Mouse (Mus musculus) kidney, postnatal 0 days (tissue): ENCODE results near the gene Cetn3. TPM values are rescaled to one million over a fixed set of nuclear protein-coding genes. Genes with fewer than 3 reads are reported as not detected.

ENCODE experiments used
- ATAC-seq: fragments of 200-750 bp; cut with Nextera tagmentation; replicated peaks from 2 replicates; pipeline ENCODE4 v1.8.0; 2017; ENCODE audit warnings: low read depth, moderate number of reproducible peaks, moderate TSS enrichment, moderate library complexity; ENCODE audit not compliant: low FRiP score
- DNase-seq: peaks from one replicate; pipeline ENCODE4 v3.0.0-alpha.2; 2016; ENCODE audit warnings: low spot score
- H3K27ac ChIP-seq: fragments of 300-500 bp; sonication (generic); 2 replicates; pipeline ENCODE4 v1.5.1; 2014; ENCODE audit warnings: mild to moderate bottlenecking
- H3K27me3 ChIP-seq: fragments of 300-500 bp; sonication (generic); 2 replicates; pipeline ENCODE4 v1.6.1; 2014; ENCODE audit warnings: low read length, mixed read lengths; ENCODE audit not compliant: insufficient read depth
- H3K36me3 ChIP-seq: fragments of 300-500 bp; sonication (generic); 2 replicates; pipeline ENCODE4 v1.6.1; 2014; ENCODE audit warnings: low read length, mixed read lengths; ENCODE audit not compliant: insufficient read depth
- H3K4me1 ChIP-seq: fragments of 300-500 bp; sonication (generic); replicated peaks from 2 replicates; pipeline ENCODE4 v1.6.1; 2014; ENCODE audit warnings: antibody characterized with exemption, low read length, mixed read lengths; ENCODE audit not compliant: insufficient read depth
- H3K4me2 ChIP-seq: fragments of 300-500 bp; sonication (generic); 2 replicates; pipeline ENCODE4 v1.6.1; 2014; ENCODE audit warnings: mild to moderate bottlenecking, low read length, moderate library complexity, mixed read lengths
- H3K4me3 ChIP-seq: fragments of 300-500 bp; sonication (generic); replicated peaks from 2 replicates; pipeline ENCODE4 v1.5.1; 2014; ENCODE audit warnings: low read depth, low read length
- H3K9ac ChIP-seq: fragments of 300-500 bp; sonication (generic); 2 replicates; pipeline ENCODE4 v1.6.1; 2014; ENCODE audit warnings: low read depth, low read length
- H3K9me3 ChIP-seq: fragments of 300-500 bp; sonication (generic); replicated peaks from 2 replicates; pipeline ENCODE4 v1.6.1; 2016; ENCODE audit warnings: low read length, inconsistent platforms, mixed read lengths
- CTCF ChIP-seq: IDR thresholded peaks from 2 replicates; pipeline ENCODE4 v1.5.1; 2016; ENCODE audit warnings: antibody characterized with exemption, low read depth, mild to moderate bottlenecking, moderate library complexity
- WGBS: fragments of 180-500 bp; shearing (Covaris S2); extraction: QIAGEN DNeasy Blood & Tissue Kit; methylation state at CpG from one replicate; pipeline ENCODE4 v1.1.7; 2014; 5-methylcytosine and 5-hydroxymethylcytosine counted together
- polyA plus RNA-seq: library from polyadenylated mRNA; unstranded; fragments of >200 nt; fragmentation: Nextera tagmentation; extraction: Ambion mirVana; gene quantifications from 2 replicates; pipeline ENCODE4 v1.2.1, GENCODE M21; 2015

Cetn3 gene
- polyA plus RNA-seq, 1 experiment from 2014 or later, result 281 TPM

GRCm38 (mm10) chr13:81836386-81837177 is 53.7 kb downstream of the Cetn3 start:
- no peaks in the 10 kb centered on the region for H3K9me3 ChIP-seq
- no peak overlapping the region for H3K9ac ChIP-seq
- H3K4me2 ChIP-seq, result no peak overlapping the region
- no peak overlapping the region for H3K4me3 ChIP-seq
- no peak for ATAC-seq
- TF ChIP-seq CTCF, result no peak
- 67% methylated on average over 9 of the region's 9 CpGs for WGBS
- DNase-seq, result peak; percentile 34
- H3K27ac ChIP-seq, result no peak overlapping the region
- H3K4me1 ChIP-seq, result no peaks in the 10 kb centered on the region
- H3K27me3 ChIP-seq, result no peaks in the 10 kb centered on the region
- H3K36me3 ChIP-seq, result no peaks in the 10 kb centered on the region

DNA sequence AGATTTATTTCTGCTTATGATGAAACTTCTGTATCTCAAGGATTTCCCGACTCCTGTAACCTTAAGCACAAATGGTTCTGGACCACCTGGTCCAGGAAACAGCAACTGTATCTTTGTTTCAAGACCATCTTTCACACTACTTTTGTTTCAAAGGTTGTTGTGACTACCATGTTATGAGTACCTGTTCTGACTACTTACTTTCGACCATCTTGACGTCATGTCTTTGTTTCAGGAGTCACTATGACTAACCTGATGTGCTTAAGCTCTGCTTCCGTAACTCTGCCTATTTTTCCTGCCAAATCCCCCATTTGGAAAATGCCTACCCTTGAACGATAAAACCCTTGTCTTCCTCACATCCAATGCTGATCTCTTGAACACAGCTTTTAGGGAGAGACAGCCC is 55.1 kb downstream of the Cetn3 start:
- no peak overlapping the region for H3K27ac ChIP-seq
- H3K4me3 ChIP-seq, result no peak overlapping the region
- no peaks in the 10 kb centered on the region for H3K36me3 ChIP-seq
- H3K9me3 ChIP-seq, result no peaks in the 10 kb centered on the region
- DNase-seq, result no peak
- TF ChIP-seq CTCF, result no peak
- WGBS, result 95% methylated on average over 5 of the region's 5 CpGs
- ATAC-seq, result no peak
- H3K27me3 ChIP-seq, result no peaks in the 10 kb centered on the region
- H3K4me2 ChIP-seq, result no peak overlapping the region
- no peak overlapping the region for H3K9ac ChIP-seq
- H3K4me1 ChIP-seq, result no peaks in the 10 kb centered on the region

- no peak overlapping the region for H3K27ac ChIP-seq
- H3K36me3 ChIP-seq, result no peaks in the 10 kb centered on the region
- no peak for TF ChIP-seq CTCF
- DNase-seq (no peak), ATAC-seq (no peak)
- no peak overlapping the region for H3K9ac ChIP-seq
- no peak overlapping the region for H3K4me2 ChIP-seq
- no peaks in the 10 kb centered on the region for H3K9me3 ChIP-seq
- no peaks in the 10 kb centered on the region for H3K4me1 ChIP-seq
- H3K27me3 ChIP-seq, result no peaks in the 10 kb centered on the region
- H3K4me3 ChIP-seq, result no peak overlapping the region
Measured at GRCm38 (mm10) chr13:81838948-81839347, 56.1 kb downstream of the Cetn3 start.

GRCm38 (mm10) chr13:81840246-81840645 is 57.4 kb downstream of the Cetn3 start:
- no peak for ATAC-seq
- Histone ChIP-seq H3K27ac (no peak overlapping the region), H3K9ac (no peak overlapping the region), H3K4me2 (no peak overlapping the region), H3K4me1 (no peaks in the 10 kb centered on the region), H3K4me3 (no peak overlapping the region), H3K27me3 (no peaks in the 10 kb centered on the region), H3K36me3 (no peaks in the 10 kb centered on the region), H3K9me3 (no peaks in the 10 kb centered on the region)
- 54% methylated on average over 5 of the region's 5 CpGs for WGBS
- peak; percentile 27 for DNase-seq
- no peak for TF ChIP-seq CTCF

GRCm38 (mm10) chr13:81840646-81841045 is 57.8 kb downstream of the Cetn3 start:
- WGBS, result 43% methylated on average over 5 of the region's 5 CpGs

DNA sequence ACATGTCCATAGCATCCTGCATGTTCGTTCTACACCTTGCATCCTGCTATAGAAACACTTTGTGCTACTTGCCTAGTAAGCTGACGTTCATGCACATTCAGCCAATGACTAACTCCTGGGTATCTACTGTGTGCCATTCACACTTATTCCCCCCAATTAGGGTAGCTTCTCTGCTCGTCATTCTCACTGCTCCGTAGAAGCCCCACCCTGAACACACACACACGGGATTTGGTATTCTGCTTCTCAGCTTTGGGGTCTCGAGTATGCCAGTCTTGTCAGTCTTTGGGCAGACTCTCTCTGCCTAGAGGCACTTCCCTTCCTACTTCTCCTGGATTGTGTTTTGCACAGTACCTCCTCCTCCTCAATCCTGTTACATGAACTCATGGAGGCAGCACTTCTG is 59.4 kb downstream of the Cetn3 start:
- H3K27ac ChIP-seq, result no peak overlapping the region
- no peaks in the 10 kb centered on the region for H3K4me1 ChIP-seq
- H3K27me3 ChIP-seq, result no peaks in the 10 kb centered on the region
- H3K9ac ChIP-seq, result no peak overlapping the region
- no peaks in the 10 kb centered on the region for H3K9me3 ChIP-seq
- ATAC-seq, result no peak
- no peak for DNase-seq
- H3K4me2 ChIP-seq, result no peak overlapping the region
- 84% methylated on average over 6 of the region's 6 CpGs for WGBS
- TF ChIP-seq CTCF, result no peak
- H3K4me3 ChIP-seq, result no peak overlapping the region
- no peaks in the 10 kb centered on the region for H3K36me3 ChIP-seq

More at GRCm38 (mm10) chr13:81840646-81841045, 57.8 kb downstream of the Cetn3 start:
- H3K27ac ChIP-seq, result no peak overlapping the region
- H3K4me2 ChIP-seq, result no peak overlapping the region; the same call in 1 of the 2 replicates
- H3K36me3 ChIP-seq, result no peaks in the 10 kb centered on the region
- H3K4me3 ChIP-seq, result no peak overlapping the region
- no peak for DNase-seq
- no peak for ATAC-seq
- H3K9ac ChIP-seq, result no peak overlapping the region
- no peaks in the 10 kb centered on the region for H3K27me3 ChIP-seq
- no peak for TF ChIP-seq CTCF
- no peaks in the 10 kb centered on the region for H3K4me1 ChIP-seq
- H3K9me3 ChIP-seq, result no peaks in the 10 kb centered on the region

Other genes with a start within 250 kb of the Cetn3 start
- gene Adgrv1, start 149.9 kb upstream of the Cetn3 start, polyA plus RNA-seq, result 2.7 and 3.2 TPM in 2 replicates
- 22.4 and 22.5 TPM in 2 replicates for gene Lysmd3, start 125.4 kb upstream of the Cetn3 start, polyA plus RNA-seq
- 7.8 and 8.1 TPM in 2 replicates for gene Polr3g, start 72.1 kb upstream of the Cetn3 start, polyA plus RNA-seq
- 8.7 and 9.7 TPM in 2 replicates for gene Mblac2, start 71.7 kb upstream of the Cetn3 start, polyA plus RNA-seq